Mouse (Mus musculus) midbrain, embryonic 15.5 days (tissue): ENCODE results near the gene Lims1. TPM values are rescaled to one million over a fixed set of nuclear protein-coding genes. Genes with fewer than 3 reads are reported as not detected.

Experiments used
- ATAC-seq: fragments of 200-750 bp; cut with Nextera tagmentation; replicated peaks from 2 replicates; pipeline ENCODE4 v1.8.0; 2017; ENCODE audit warnings: moderate TSS enrichment
- H3K27ac ChIP-seq: fragments of 300-500 bp; sonication (generic); 2 replicates; pipeline ENCODE4 v1.5.1; 2015; ENCODE audit warnings: mild to moderate bottlenecking, inconsistent platforms
- H3K27me3 ChIP-seq: fragments of 300-500 bp; sonication (generic); replicated peaks from 2 replicates; pipeline ENCODE4 v1.6.1; 2015; ENCODE audit warnings: inconsistent platforms
- H3K36me3 ChIP-seq: fragments of 300-500 bp; sonication (generic); replicated peaks from 2 replicates; pipeline ENCODE4 v1.6.1; 2015; ENCODE audit warnings: inconsistent platforms
- H3K4me1 ChIP-seq: fragments of 300-500 bp; sonication (generic); 2 replicates; pipeline ENCODE4 v1.6.1; 2015; ENCODE audit warnings: inconsistent platforms
- H3K4me2 ChIP-seq: fragments of 300-500 bp; sonication (generic); 2 replicates; pipeline ENCODE4 v1.6.1; 2015; ENCODE audit warnings: inconsistent platforms, mild to moderate bottlenecking, moderate library complexity
- H3K4me3 ChIP-seq: fragments of 300-500 bp; sonication (generic); 2 replicates; pipeline ENCODE4 v1.5.1; 2015; ENCODE audit warnings: mild to moderate bottlenecking, inconsistent platforms
- H3K9ac ChIP-seq: fragments of 300-500 bp; sonication (generic); 2 replicates; pipeline ENCODE4 v1.6.1; 2015; ENCODE audit warnings: mild to moderate bottlenecking, inconsistent platforms
- H3K9me3 ChIP-seq: fragments of 300-500 bp; sonication (generic); 2 replicates; pipeline ENCODE4 v1.6.1; 2016; ENCODE audit warnings: inconsistent platforms
- WGBS: fragments of 180-500 bp; shearing (Covaris S2); methylation state at CpG from one replicate; pipeline ENCODE4 v1.1.7; 2015; ENCODE audit warnings: mixed read lengths; 5-methylcytosine and 5-hydroxymethylcytosine counted together
- polyA plus RNA-seq: library from polyadenylated mRNA; unstranded; fragments of >200 nt; fragmentation: Nextera tagmentation; extraction: Ambion mirVana; gene quantifications from 2 replicates; pipeline ENCODE4 v1.2.1, GENCODE M21; 2015

The Lims1 gene
- polyA plus RNA-seq, 1 experiment from 2014 or later, result 52.6 TPM

DNA sequence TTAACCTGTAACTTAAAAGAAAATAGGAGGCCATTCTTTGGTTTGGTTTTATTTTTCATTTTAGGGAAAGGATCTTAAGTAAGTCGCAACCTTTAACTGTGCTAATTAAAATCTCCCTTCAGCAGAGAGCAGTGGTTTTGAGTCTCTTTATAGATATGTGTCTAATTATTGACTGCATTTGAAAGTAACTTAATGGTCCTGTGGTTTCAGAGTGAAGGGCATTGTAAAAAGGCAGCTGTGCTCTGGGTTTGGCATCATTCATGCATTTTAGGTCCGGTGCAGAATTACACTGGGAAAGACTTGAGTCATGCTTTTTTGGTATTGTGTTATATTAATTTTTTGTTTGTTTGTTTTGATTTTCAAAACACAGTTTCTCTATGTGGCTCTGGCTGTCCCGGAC, 29.1 kb downstream of the Lims1 start:
- WGBS, result 76% methylated on average over 3 of the region's 3 CpGs
- no peaks in the 10 kb centered on the region for H3K36me3 ChIP-seq
- no peaks in the 10 kb centered on the region for H3K4me1 ChIP-seq
- no peak for ATAC-seq
- no peak overlapping the region for H3K9ac ChIP-seq
- H3K9me3 ChIP-seq, result no peaks in the 10 kb centered on the region
- H3K4me3 ChIP-seq, result no peak overlapping the region
- no peak overlapping the region for H3K4me2 ChIP-seq
- no peaks in the 10 kb centered on the region for H3K27me3 ChIP-seq
- no peak overlapping the region for H3K27ac ChIP-seq

- Histone ChIP-seq H3K27me3 (no peaks in the 10 kb centered on the region), H3K4me3 (no peak overlapping the region), H3K4me1 (no peaks in the 10 kb centered on the region), H3K4me2 (no peak overlapping the region), H3K9me3 (no peaks in the 10 kb centered on the region), H3K36me3 (no peaks in the 10 kb centered on the region), H3K27ac (no peak overlapping the region), H3K9ac (no peak overlapping the region)
- 19% methylated on average over 3 of the region's 3 CpGs for WGBS
- ATAC-seq, result 0 out of 2 replicates have a peak, but pooled peaks have one; percentile 35
These were observed 31.3 kb downstream of the Lims1 start for GRCm38 (mm10) chr10:58354561-58354960.

GRCm38 (mm10) chr10:58356460-58356859, 33.2 kb downstream of the Lims1 start:
- Histone ChIP-seq H3K9ac (no peak overlapping the region), H3K9me3 (no peaks in the 10 kb centered on the region), H3K27me3 (no peaks in the 10 kb centered on the region), H3K4me2 (no peak overlapping the region), H3K4me3 (no peak overlapping the region), H3K27ac (no peak overlapping the region), H3K36me3 (no peaks in the 10 kb centered on the region), H3K4me1 (no peaks in the 10 kb centered on the region)
- no peak for ATAC-seq
- 96% methylated on average over 3 of the region's 3 CpGs for WGBS

DNA sequence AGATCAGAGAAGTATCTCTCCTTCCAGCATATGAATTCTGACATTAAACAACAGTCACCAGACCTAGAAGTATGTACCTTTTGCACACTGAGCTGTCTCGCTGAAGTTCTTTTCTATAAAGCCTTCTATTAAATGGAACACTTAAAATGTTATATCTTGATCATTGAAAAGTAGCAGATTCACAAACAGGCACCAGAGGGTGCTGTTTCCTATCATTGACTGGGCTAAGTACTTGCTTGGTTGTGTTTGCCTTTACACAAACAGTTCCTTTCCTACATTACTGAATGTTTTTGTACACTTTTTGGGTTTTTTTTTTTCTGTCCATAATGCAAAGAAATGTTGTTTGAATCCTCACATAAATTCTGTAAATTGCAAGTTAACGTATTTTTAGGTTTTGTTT, 35.9 kb downstream of the Lims1 start:
- Histone ChIP-seq H3K9me3 (no peaks in the 10 kb centered on the region), H3K36me3 (no peaks in the 10 kb centered on the region), H3K9ac (no peak overlapping the region), H3K4me1 (peaks cover 4% of the 10 kb centered on the region), H3K27me3 (no peaks in the 10 kb centered on the region), H3K4me3 (no peak overlapping the region), H3K4me2 (no peak overlapping the region), H3K27ac (no peak overlapping the region)
- ATAC-seq, result no peak
- 89% methylated on average over 2 of the region's 2 CpGs for WGBS

GRCm38 (mm10) chr10:58359952-58360351, 36.7 kb downstream of the Lims1 start:
- no peak overlapping the region for H3K27ac ChIP-seq
- H3K4me2 ChIP-seq, result no peak overlapping the region
- no peak for ATAC-seq
- peaks cover 9% of the 10 kb centered on the region for H3K4me1 ChIP-seq
- no peaks in the 10 kb centered on the region for H3K9me3 ChIP-seq
- H3K36me3 ChIP-seq, result no peaks in the 10 kb centered on the region
- no peak overlapping the region for H3K4me3 ChIP-seq
- WGBS, result 92% methylated on average over 7 of the region's 7 CpGs
- H3K9ac ChIP-seq, result no peak overlapping the region
- no peaks in the 10 kb centered on the region for H3K27me3 ChIP-seq

DNA sequence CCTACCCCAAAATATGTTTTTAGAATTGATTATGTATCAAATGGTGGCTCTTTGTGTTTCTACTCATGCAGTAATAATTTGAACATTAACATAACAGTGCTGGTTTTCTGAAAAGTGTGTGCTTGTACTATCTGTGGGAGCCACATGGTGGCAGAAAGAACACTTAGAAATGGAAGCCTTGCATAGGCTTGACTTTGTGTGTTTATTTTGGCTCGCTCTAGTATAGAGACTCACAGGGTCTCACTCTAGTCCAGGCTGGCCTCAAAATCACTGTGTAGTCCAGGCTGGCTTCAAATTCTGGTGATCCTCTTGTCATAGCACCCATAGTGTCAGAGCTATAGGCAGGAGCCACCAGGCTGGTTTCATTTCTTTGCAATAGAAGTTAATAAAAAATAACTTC, 39.5 kb downstream of the Lims1 start:
- peaks cover 9% of the 10 kb centered on the region for H3K4me1 ChIP-seq
- no peak overlapping the region for H3K9ac ChIP-seq
- WGBS, result 70% methylated on average over 1 of the region's 1 CpGs
- H3K27me3 ChIP-seq, result no peaks in the 10 kb centered on the region
- no peaks in the 10 kb centered on the region for H3K9me3 ChIP-seq
- H3K4me2 ChIP-seq, result no peak overlapping the region
- H3K27ac ChIP-seq, result no peak overlapping the region
- 0 out of 2 replicates have a peak, but pooled peaks have one; percentile 53 for ATAC-seq
- H3K36me3 ChIP-seq, result no peaks in the 10 kb centered on the region
- H3K4me3 ChIP-seq, result no peak overlapping the region

DNA sequence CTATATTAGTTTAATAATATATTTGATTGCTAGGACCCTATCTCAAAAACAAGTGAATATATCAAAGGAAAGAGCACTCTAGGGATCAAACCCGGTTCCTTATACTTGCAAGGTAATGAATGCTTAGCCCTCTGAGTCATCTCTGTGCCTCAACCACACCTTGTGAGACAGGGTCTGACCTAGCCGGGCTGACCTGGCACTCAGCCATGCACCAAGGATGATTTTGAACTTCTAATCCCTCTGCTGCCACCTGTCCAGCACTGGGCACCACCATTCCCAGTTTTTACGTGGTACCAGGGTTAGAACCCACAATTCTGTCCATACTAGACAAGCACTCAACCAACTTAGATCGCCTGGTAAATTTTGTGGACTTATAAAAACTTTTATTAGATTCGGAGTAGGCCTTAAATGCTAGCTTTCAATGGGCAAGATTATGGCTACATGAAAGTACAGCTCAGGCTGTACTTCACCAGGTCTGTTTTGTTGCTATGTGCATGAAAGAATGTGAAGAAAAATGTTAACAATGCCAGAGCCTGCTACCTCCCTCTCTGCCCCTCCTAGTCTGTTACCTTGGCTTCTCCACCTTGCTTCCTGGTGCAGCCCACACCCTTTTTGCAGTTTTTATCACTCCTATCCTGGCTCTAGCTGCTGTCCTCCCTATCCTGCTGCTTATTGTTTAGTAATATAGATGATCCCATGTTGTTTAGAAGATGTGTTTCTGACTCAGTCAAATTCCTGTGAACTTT, 41.7 kb downstream of the Lims1 start:
- H3K9ac ChIP-seq, result no peak overlapping the region
- H3K27ac ChIP-seq, result no peak overlapping the region
- no peaks in the 10 kb centered on the region for H3K36me3 ChIP-seq
- no peak overlapping the region for H3K4me3 ChIP-seq
- H3K27me3 ChIP-seq, result no peaks in the 10 kb centered on the region
- WGBS, result 88% methylated on average over 5 of the region's 5 CpGs
- H3K9me3 ChIP-seq, result no peaks in the 10 kb centered on the region
- ATAC-seq, result no peak
- no peak overlapping the region for H3K4me2 ChIP-seq
- H3K4me1 ChIP-seq, result peaks cover 9% of the 10 kb centered on the region

GRCm38 (mm10) chr10:58368791-58369706, 45.8 kb downstream of the Lims1 start:
- Histone ChIP-seq H3K9me3 (no peaks in the 10 kb centered on the region), H3K9ac (no peak overlapping the region), H3K27me3 (no peaks in the 10 kb centered on the region), H3K36me3 (no peaks in the 10 kb centered on the region), H3K4me2 (no peak overlapping the region), H3K4me1 (peaks cover 23% of the 10 kb centered on the region), H3K27ac (no peak overlapping the region), H3K4me3 (no peak overlapping the region)
- 78% methylated on average over 7 of the region's 7 CpGs for WGBS
- no peak for ATAC-seq

GRCm38 (mm10) chr10:58369707-58370093, 46.4 kb downstream of the Lims1 start:
- H3K27ac ChIP-seq, result no peak overlapping the region
- H3K9ac ChIP-seq, result no peak overlapping the region
- no peaks in the 10 kb centered on the region for H3K36me3 ChIP-seq
- no peaks in the 10 kb centered on the region for H3K9me3 ChIP-seq
- H3K4me2 ChIP-seq, result no peak overlapping the region
- 38% methylated on average over 3 of the region's 3 CpGs for WGBS
- no peak overlapping the region for H3K4me3 ChIP-seq
- ATAC-seq, result no peak
- no peaks in the 10 kb centered on the region for H3K27me3 ChIP-seq
- H3K4me1 ChIP-seq, result peaks cover 19% of the 10 kb centered on the region

GRCm38 (mm10) chr10:58370143-58370542, 46.9 kb downstream of the Lims1 start:
- no peak overlapping the region for H3K9ac ChIP-seq
- no peaks in the 10 kb centered on the region for H3K36me3 ChIP-seq
- no peak for ATAC-seq
- no peaks in the 10 kb centered on the region for H3K9me3 ChIP-seq
- no peak overlapping the region for H3K4me2 ChIP-seq
- H3K4me1 ChIP-seq, result peaks cover 17% of the 10 kb centered on the region
- H3K27me3 ChIP-seq, result no peaks in the 10 kb centered on the region
- H3K27ac ChIP-seq, result no peak overlapping the region
- H3K4me3 ChIP-seq, result no peak overlapping the region

DNA sequence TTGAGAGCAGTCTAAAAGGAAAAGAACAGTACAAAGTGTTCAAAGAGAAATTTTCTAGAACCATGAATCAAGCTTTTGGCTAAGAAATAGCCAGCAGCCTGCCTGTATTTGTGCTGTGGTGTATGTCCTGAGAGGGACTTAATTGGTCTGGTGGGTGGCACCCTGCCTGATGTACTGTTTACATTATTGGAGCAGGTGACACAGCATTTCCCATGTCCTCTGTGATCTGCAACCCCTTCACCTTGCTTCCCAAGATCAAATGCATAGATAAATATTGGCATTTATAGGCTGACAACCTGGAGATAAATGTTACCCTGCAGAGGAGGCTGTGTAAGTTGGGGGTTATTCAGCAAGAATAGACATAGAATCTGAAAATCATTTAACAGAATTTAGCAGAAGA, 47.3 kb downstream of the Lims1 start:
- no peak overlapping the region for H3K4me2 ChIP-seq
- no peaks in the 10 kb centered on the region for H3K36me3 ChIP-seq
- H3K9ac ChIP-seq, result no peak overlapping the region
- no peak for ATAC-seq
- no peak overlapping the region for H3K4me3 ChIP-seq
- no peaks in the 10 kb centered on the region for H3K9me3 ChIP-seq
- no peak overlapping the region for H3K27ac ChIP-seq
- no peaks in the 10 kb centered on the region for H3K27me3 ChIP-seq
- peaks cover 17% of the 10 kb centered on the region for H3K4me1 ChIP-seq

- no peak overlapping the region for H3K4me2 ChIP-seq
- H3K4me3 ChIP-seq, result no peak overlapping the region
- no peak overlapping the region for H3K9ac ChIP-seq
- peaks cover 17% of the 10 kb centered on the region for H3K4me1 ChIP-seq
- H3K27ac ChIP-seq, result no peak overlapping the region
- 42% methylated on average over 14 of the region's 14 CpGs for WGBS
- H3K9me3 ChIP-seq, result no peaks in the 10 kb centered on the region
- H3K36me3 ChIP-seq, result no peaks in the 10 kb centered on the region
- H3K27me3 ChIP-seq, result no peaks in the 10 kb centered on the region
- peak; percentile 46 for ATAC-seq
These were observed 48.1 kb downstream of the Lims1 start for GRCm38 (mm10) chr10:58371279-58371842.
